19 mouse cellular contexts compared by ENCODE assay signal in the genomic region with DNA sequence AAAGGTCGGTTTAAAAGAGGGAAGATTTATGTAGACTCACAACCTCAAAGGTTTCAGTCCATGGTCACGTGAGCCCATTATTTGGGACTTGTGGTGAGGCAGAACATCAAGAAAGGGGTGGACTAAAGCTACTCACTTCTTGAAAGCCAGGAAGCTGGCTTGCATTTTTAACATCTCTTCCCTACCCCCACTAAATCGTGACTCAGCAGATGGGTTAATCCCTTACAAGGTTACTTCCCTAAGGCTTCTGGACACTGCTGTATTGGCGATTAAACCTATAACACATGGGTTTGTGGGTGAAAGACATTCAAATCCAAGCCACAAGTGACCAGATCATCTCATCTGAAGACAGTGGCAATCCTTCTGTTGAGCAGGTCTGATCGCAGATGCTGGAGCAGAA. TPM values are rescaled to one million over a fixed set of nuclear protein-coding genes. Genes with fewer than 3 reads are reported as not detected.
DNase-seq lines count a peak whose midpoint lies in the region; ATAC-seq lines count a peak whose summit lies in the region.
"Had no signal": no experiment of that assay in that cellular context is flagged by ENCODE, and none has a peak within 500 bp of the region (broad histone marks: within the 10 kb centered on the region; RNA-seq: fewer than 3 reads in every experiment).

No protein-coding gene starts in this region.

- no peaks in the 10 kb centered on the region for H3K9me3 ChIP-seq in neural tube, embryonic 15.5 days (replicated peaks)
- H3K9me3 ChIP-seq in heart, embryonic 12.5 days (replicated peaks) = no peaks in the 10 kb centered on the region
- H3K9me3 ChIP-seq: embryonic facial prominence, embryonic 15.5 days; heart, embryonic 13.5 days; hindbrain, embryonic 15.5 days; neural tube, embryonic 12.5 days had no signal

- H3K4me3 ChIP-seq in neural tube, embryonic 15.5 days (replicated peaks) = no peak overlapping the region
- no peak overlapping the region for H3K4me3 ChIP-seq in heart, embryonic 12.5 days
- H3K4me3 ChIP-seq: embryonic facial prominence, embryonic 15.5 days; heart, embryonic 13.5 days; hindbrain, embryonic 15.5 days; neural tube, embryonic 12.5 days had no signal

- H3K4me2 ChIP-seq in neural tube, embryonic 15.5 days = no peak overlapping the region
- H3K4me2 ChIP-seq in heart, embryonic 12.5 days = no peak overlapping the region
- H3K4me2 ChIP-seq: embryonic facial prominence, embryonic 15.5 days; heart, embryonic 13.5 days; hindbrain, embryonic 15.5 days; neural tube, embryonic 12.5 days had no signal

- WGBS in neural tube, embryonic 15.5 days = 83% methylated on average over 5 of the region's 5 CpGs
- WGBS in heart, embryonic 12.5 days = 62% methylated on average over 5 of the region's 5 CpGs

- no peak overlapping the region for H3K27ac ChIP-seq in neural tube, embryonic 15.5 days (replicated peaks)
- H3K27ac ChIP-seq in heart, embryonic 12.5 days (ENCODE audit: poor library complexity, severe bottlenecking) = no peak overlapping the region
- H3K27ac ChIP-seq: embryonic facial prominence, embryonic 15.5 days; heart, embryonic 13.5 days; hindbrain, embryonic 15.5 days; neural tube, embryonic 12.5 days had no signal

- peak; percentile 65 for ATAC-seq in common myeloid progenitor, adult 5-6 weeks (replicated peaks; ENCODE audit: low read depth, poor library complexity, severe bottlenecking)
- peak; percentile 78 for ATAC-seq in megakaryocyte progenitor cell, adult 5-6 weeks (replicated peaks; ENCODE audit: poor library complexity)
- no peak for ATAC-seq in neural tube, embryonic 15.5 days (ENCODE audit: low FRiP score)
- no peak for ATAC-seq in heart, embryonic 12.5 days (ENCODE audit: insufficient number of reproducible peaks, low FRiP score)
- ATAC-seq: forebrain, embryonic 16.5 days; intestine, postnatal 0 days; lung, postnatal 0 days had no signal

- no peaks in the 10 kb centered on the region for H3K27me3 ChIP-seq in neural tube, embryonic 15.5 days (replicated peaks)
- peaks cover 14% of the 10 kb centered on the region for H3K27me3 ChIP-seq in heart, embryonic 12.5 days (replicated peaks)
- H3K27me3 ChIP-seq: embryonic facial prominence, embryonic 15.5 days; hindbrain, embryonic 15.5 days; neural tube, embryonic 12.5 days had no signal

- DNase-seq in A20 (ENCODE audit: low read depth, low spot score) = peak; percentile 10
- peak; percentile 38 for DNase-seq in CD4-positive, CD25-positive, alpha-beta regulatory T cell, adult 2 months (ENCODE audit: low read depth, low spot score)
- no peak for DNase-seq in spleen, postnatal 36 days (ENCODE audit: low spot score in 2 of 2)
- DNase-seq: adrenal gland, postnatal 14 days; cerebellum, postnatal 14 days; left cerebral cortex, postnatal 4 days; liver; thymus, adult 2 months had no signal

- no peak overlapping the region for H3K9ac ChIP-seq in neural tube, embryonic 15.5 days (replicated peaks)
- H3K9ac ChIP-seq in heart, embryonic 12.5 days = no peak overlapping the region
- H3K9ac ChIP-seq: embryonic facial prominence, embryonic 15.5 days; heart, embryonic 13.5 days; hindbrain, embryonic 15.5 days; neural tube, embryonic 12.5 days had no signal

- H3K36me3 ChIP-seq in neural tube, embryonic 15.5 days = no peaks in the 10 kb centered on the region
- H3K36me3 ChIP-seq in heart, embryonic 12.5 days = no peaks in the 10 kb centered on the region
- H3K36me3 ChIP-seq: embryonic facial prominence, embryonic 15.5 days; heart, embryonic 13.5 days; hindbrain, embryonic 15.5 days; neural tube, embryonic 12.5 days had no signal

- peaks cover 4% of the 10 kb centered on the region; the same call in 1 of the 2 replicates for H3K4me1 ChIP-seq in neural tube, embryonic 15.5 days
- H3K4me1 ChIP-seq in heart, embryonic 12.5 days (replicated peaks) = no peaks in the 10 kb centered on the region
- H3K4me1 ChIP-seq: embryonic facial prominence, embryonic 15.5 days; heart, embryonic 13.5 days; neural tube, embryonic 12.5 days had no signal

RNA-seq across cellular contexts. Expression of a gene that starts 59.9 kb away (rescaled TPM):
- total RNA-seq in common myeloid progenitor, adult 5-6 weeks (2017) = 83.9 and 86.6 TPM in 2 replicates
- total RNA-seq in megakaryocyte progenitor cell, adult 5-6 weeks (2015) = 42.0 and 53.0 TPM in 2 replicates
- 76.3 and 91.4 TPM in 2 replicates for total RNA-seq in megakaryocyte progenitor cell, adult 5-6 weeks (2017)
- polyA plus RNA-seq in neural tube, embryonic 15.5 days (2015; fragmentation: Nextera tagmentation; extraction: Ambion mirVana) = 46.5 and 47.2 TPM in 2 replicates
- polyA plus RNA-seq in heart, embryonic 12.5 days (2016; fragmentation: Nextera tagmentation; extraction: Ambion mirVana) = 73.9 and 75.9 TPM in 2 replicates

Comparison
In these comparisons a context has a peak if more than half of its experiments do, and no peak if none do; other contexts are left out.
1. DNase-seq: peak in A20 (single experiment) and CD4-positive, CD25-positive, alpha-beta regulatory T cell, adult 2 months (single experiment); none in spleen, postnatal 36 days (0 of 2).
2. ATAC-seq: peak in common myeloid progenitor, adult 5-6 weeks (single experiment) and megakaryocyte progenitor cell, adult 5-6 weeks (single experiment); none in neural tube, embryonic 15.5 days (single experiment) and heart, embryonic 12.5 days (single experiment).